Mouse (Mus musculus) C2C12 (cell line): ENCODE measurements around the gene Znhit2. TPM values are rescaled to one million over a fixed set of nuclear protein-coding genes. Genes with fewer than 3 reads are reported as not detected.

Experiments
- H3K27me3 ChIP-seq: one replicate; pipeline ENCODE4 v1.6.1; 2011; ENCODE audit not compliant: control insufficient read depth, insufficient read depth, insufficient read length
- H3K36me3 ChIP-seq: one replicate; pipeline ENCODE4 v1.6.1; 2011; ENCODE audit not compliant: control insufficient read depth, insufficient read depth
- H3K4me3 ChIP-seq: one replicate; pipeline ENCODE4 v1.5.1; 2011; ENCODE audit warnings: mild to moderate bottlenecking, control low read depth; ENCODE audit not compliant: poor library complexity, insufficient read depth, severe bottlenecking
- H3K79me2 ChIP-seq: one replicate; pipeline ENCODE4 v1.6.1; 2011; ENCODE audit not compliant: control insufficient read depth, insufficient read depth
- H3K79me3 ChIP-seq: one replicate; pipeline ENCODE4 v1.6.1; 2011; ENCODE audit warnings: low read depth, control low read depth
- H3ac ChIP-seq: one replicate; pipeline ENCODE3; 2011; ENCODE audit warnings: low read depth; ENCODE audit not compliant: control insufficient read depth, insufficient read length
- CEBPB ChIP-seq: IDR thresholded peaks from one replicate; pipeline ENCODE4 v1.6.1; 2011; ENCODE audit warnings: low read depth, mild to moderate bottlenecking, control low read depth, moderate library complexity
- CTCF ChIP-seq: IDR thresholded peaks from one replicate; pipeline ENCODE4 v1.5.1; 2011; ENCODE audit not compliant: control insufficient read depth, insufficient read depth, insufficient read length
- FOSL1 ChIP-seq: IDR thresholded peaks from one replicate; pipeline ENCODE4 v1.8.0; 2011; ENCODE audit warnings: mild to moderate bottlenecking, low read length; ENCODE audit not compliant: poor library complexity, insufficient read depth, severe bottlenecking
- MAX ChIP-seq: IDR thresholded peaks from one replicate; pipeline ENCODE4 v1.6.1; 2011; ENCODE audit warnings: mild to moderate bottlenecking, control low read depth
- MYOD1 ChIP-seq: IDR thresholded peaks from one replicate; pipeline ENCODE4 v1.6.1; 2011; ENCODE audit warnings: low read depth; ENCODE audit not compliant: control insufficient read depth, insufficient read length
- MYOG ChIP-seq: IDR thresholded peaks from one replicate; pipeline ENCODE4 v1.6.1; 2011; ENCODE audit not compliant: control insufficient read depth, insufficient read length; ENCODE audit errors: extremely low read depth
- USF1 ChIP-seq: IDR thresholded peaks from one replicate; pipeline ENCODE4 v1.6.1; 2011; ENCODE audit warnings: low read depth, mild to moderate bottlenecking, control low read depth, moderate library complexity
- polyA plus RNA-seq: library from polyadenylated mRNA; unstranded; fragments of >200 nt; fragmentation: generic; extraction: Trizol; gene quantifications from one replicate; pipeline ENCODE4 v1.2.1, GENCODE M21; 2012; ENCODE audit warnings: missing spikeins

Gene Znhit2
- polyA plus RNA-seq, 1 experiment = 49.8 TPM

DNA sequence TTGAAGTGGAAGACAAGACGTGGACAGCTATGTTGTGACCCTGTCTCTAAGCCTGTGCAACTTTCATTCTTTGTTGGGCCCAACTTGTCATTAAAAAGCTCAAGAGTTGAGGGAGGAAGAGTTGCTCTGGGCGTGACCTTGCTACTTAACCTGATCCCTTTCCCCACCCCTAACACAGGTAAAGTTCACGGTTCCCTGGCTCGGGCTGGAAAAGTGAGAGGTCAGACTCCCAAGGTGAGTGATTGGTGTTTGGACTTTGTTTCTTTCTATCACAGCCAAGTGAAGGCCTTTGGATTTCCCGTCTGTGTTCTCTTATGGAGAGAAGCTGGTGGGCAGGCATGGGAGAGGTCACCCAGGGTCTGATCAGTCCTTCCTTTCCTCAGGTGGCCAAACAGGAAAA is 2.0 kb upstream of the Znhit2 start:
- H3K36me3 ChIP-seq = peaks cover 23% of the 10 kb centered on the region
- H3K79me2 ChIP-seq = peaks cover 76% of the 10 kb centered on the region
- H3K27me3 ChIP-seq = no peaks in the 10 kb centered on the region
- peak overlapping the region; percentile 62 for H3ac ChIP-seq
- peaks cover 50% of the 10 kb centered on the region for H3K79me3 ChIP-seq
- peak overlapping the region; percentile 98 for H3K4me3 ChIP-seq
- TF ChIP-seq MAX (no peak), MYOG (no peak), USF1 (no peak), CTCF (no peak), MYOD1 (no peak), CEBPB (no peak), FOSL1 (no peak)

DNA sequence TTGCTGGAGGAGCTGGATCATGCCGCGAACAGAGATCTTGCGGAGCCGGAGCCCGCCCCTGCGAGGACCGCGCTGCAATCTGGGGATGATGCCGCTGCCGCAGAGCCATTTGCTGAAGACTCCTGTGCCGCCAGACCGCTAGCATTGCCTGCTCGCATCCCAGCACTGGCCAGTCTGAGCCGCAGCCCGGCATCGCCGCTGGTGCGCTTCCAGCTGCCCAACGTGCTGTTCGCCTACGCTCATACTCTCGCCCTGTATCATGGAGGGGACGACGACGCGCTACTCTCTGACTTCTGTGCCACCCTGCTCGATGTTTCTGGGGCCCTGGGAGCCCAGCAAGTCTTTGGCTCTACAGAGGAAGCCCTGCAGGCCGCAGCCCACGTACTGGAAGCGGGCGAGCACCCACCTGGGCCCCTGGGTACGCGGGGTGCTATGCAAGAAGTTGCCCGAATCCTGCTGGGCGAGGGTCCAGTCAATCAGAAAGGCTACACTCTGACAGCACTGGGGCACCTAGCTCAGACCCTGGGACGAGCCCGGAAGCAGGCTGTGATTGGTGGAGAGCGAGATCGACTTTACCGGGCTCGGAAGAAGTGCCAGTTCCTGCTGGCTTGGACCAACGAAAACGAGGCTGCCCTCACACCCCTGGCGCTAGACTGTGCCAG is 780 bp downstream of the Znhit2 start:
- Histone ChIP-seq H3K27me3 (no peaks in the 10 kb centered on the region), H3K79me3 (peaks cover 37% of the 10 kb centered on the region), H3K79me2 (peaks cover 49% of the 10 kb centered on the region), H3ac (peak overlapping the region; percentile 93), H3K4me3 (peak overlapping the region; percentile 95), H3K36me3 (peaks cover 10% of the 10 kb centered on the region)
- TF ChIP-seq MYOG = no peak
- TF ChIP-seq CTCF = no peak
- TF ChIP-seq CEBPB = no peak
- TF ChIP-seq MAX = no peak
- TF ChIP-seq USF1 = no peak
- TF ChIP-seq MYOD1 = no peak
- no peak for TF ChIP-seq FOSL1

DNA sequence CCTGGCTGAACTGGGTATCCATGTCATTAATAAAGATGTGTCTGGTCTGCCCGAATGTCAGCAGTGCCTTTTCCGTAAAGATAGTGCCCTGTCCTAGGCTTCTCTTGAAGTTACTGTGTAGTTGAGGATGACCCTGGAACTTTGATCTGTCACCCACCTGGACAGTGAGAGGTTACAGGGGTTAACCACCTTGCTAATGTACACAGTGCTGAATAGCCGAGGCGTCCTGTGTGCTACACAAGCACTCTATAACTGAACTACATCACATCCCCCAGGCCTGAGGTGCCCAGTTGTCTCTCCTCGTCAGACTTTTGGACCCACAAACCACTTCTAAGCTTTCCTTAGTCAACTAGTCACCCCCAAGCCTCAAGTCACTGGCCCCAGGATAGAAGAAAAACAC is 1.4 kb downstream of the Znhit2 start:
- Histone ChIP-seq H3K79me3 (peaks cover 30% of the 10 kb centered on the region), H3K79me2 (peaks cover 43% of the 10 kb centered on the region), H3K27me3 (no peaks in the 10 kb centered on the region), H3ac (peak overlapping the region; percentile 93), H3K4me3 (peak overlapping the region; percentile 95), H3K36me3 (peaks cover 10% of the 10 kb centered on the region)
- TF ChIP-seq MYOD1 (no peak), CEBPB (no peak), USF1 (no peak), CTCF (no peak), MYOG (no peak), FOSL1 (no peak), MAX (no peak)

DNA sequence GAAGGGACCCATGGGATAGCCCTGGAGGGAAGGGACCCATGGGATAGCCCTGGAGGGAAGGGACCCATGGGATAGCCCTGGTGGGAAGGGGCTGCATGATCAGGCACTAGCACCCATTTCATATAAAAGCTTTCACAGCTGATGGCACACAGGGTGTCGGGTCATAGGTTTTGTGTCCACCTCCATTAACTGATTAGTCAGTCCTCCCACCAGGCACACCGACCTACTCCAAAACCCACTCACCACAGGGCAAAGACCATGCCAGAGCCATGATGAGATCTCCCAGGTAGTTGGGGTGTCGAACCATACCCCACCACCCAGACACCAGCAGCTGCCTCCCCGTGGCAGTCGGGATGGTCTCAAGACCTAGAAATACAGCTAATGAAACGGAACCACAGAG is 2.1 kb downstream of the Znhit2 start:
- TF ChIP-seq CTCF (no peak), CEBPB (no peak), FOSL1 (no peak), MYOG (no peak), MYOD1 (no peak), MAX (no peak), USF1 (no peak)
- no peaks in the 10 kb centered on the region for H3K27me3 ChIP-seq
- no peak overlapping the region for H3ac ChIP-seq
- H3K36me3 ChIP-seq = peaks cover 10% of the 10 kb centered on the region
- no peak overlapping the region for H3K4me3 ChIP-seq
- peaks cover 36% of the 10 kb centered on the region for H3K79me2 ChIP-seq
- peaks cover 26% of the 10 kb centered on the region for H3K79me3 ChIP-seq

DNA sequence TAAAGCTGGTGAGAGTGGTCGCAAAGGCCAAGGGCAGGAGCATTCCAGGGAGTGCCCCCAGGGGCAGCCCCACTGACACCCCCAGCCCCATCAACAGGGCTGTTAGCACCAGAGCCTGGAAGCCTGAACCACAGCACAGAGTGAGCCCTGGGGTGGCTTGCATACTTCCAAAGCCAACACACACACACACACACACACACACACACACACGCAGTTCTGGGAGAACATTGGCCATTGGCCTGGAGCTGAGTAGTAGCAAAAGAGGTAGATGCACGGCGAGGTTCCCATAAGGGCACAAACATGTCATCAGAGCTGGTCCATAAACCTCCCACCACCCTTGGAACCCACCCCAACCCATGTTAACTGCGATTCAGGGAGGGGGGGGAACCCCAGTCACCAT is 5.6 kb downstream of the Znhit2 start:
- H3K79me2 ChIP-seq = peaks cover 18% of the 10 kb centered on the region

More for the DNA sequence above, 5.6 kb downstream of the Znhit2 start:
- H3K27me3 ChIP-seq = no peaks in the 10 kb centered on the region
- H3K4me3 ChIP-seq = peak overlapping the region; percentile 30
- no peak for TF ChIP-seq FOSL1
- no peak for TF ChIP-seq MYOD1
- no peak for TF ChIP-seq MAX
- TF ChIP-seq MYOG = no peak
- TF ChIP-seq USF1 = no peak
- TF ChIP-seq CEBPB = no peak
- TF ChIP-seq CTCF = no peak
- peaks cover 13% of the 10 kb centered on the region for H3K79me3 ChIP-seq
- peak overlapping the region; percentile 47 for H3ac ChIP-seq
- peaks cover 9% of the 10 kb centered on the region for H3K36me3 ChIP-seq
